12 mouse cellular contexts compared by ENCODE assay signal in the genomic region with DNA sequence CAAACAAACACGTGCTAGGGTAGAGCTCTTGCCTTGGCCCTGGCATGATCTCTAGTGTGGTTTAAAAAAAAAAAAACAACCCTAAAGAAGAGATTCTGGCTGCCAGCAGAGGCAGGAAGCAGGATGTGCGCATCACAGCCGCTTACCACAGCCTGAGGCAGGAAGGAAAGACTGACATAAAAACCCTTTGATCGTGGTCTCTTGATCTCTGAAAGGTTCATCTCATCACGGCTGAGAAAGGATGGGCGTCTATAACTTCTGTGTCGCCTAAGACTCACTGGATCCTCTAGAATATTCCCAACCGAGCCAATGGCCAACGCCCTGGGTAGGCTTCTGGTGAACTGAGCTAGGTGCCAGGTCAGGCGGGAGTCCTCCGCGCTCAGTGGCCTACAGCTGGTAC. TPM values are rescaled to one million over a fixed set of nuclear protein-coding genes. Genes with fewer than 3 reads are reported as not detected.
DNase-seq lines count a peak whose midpoint lies in the region; ATAC-seq and TF ChIP-seq lines count a peak whose summit lies in the region.
"Had no signal": no experiment of that assay in that cellular context is flagged by ENCODE, and none has a peak within 500 bp of the region (broad histone marks: within the 10 kb centered on the region; RNA-seq: fewer than 3 reads in every experiment).

No protein-coding gene starts in this region.

- H3K27me3 ChIP-seq in forebrain, embryonic 10.5 days (ENCODE audit: poor library complexity, severe bottlenecking), result 0 out of 2 replicates have a peak, but pooled peaks cover 6% of the 10 kb centered on the region
- no peaks in the 10 kb centered on the region for H3K27me3 ChIP-seq in forebrain, postnatal 0 days (ENCODE audit: insufficient read depth, low read length)
- H3K27me3 ChIP-seq in lung, embryonic 15.5 days, result no peaks in the 10 kb centered on the region
- H3K27me3 ChIP-seq: hindbrain, embryonic 13.5 days had no signal

- no peak for ATAC-seq in forebrain, postnatal 0 days
- peak; percentile 94 for ATAC-seq in CD4-positive, CD25-positive, alpha-beta regulatory T cell, adult 4 months
- no peak for ATAC-seq in lung, embryonic 15.5 days (ENCODE audit: borderline replicate concordance, extremely low read depth, low FRiP score, low TSS enrichment)
- no peak for ATAC-seq in erythroid progenitor cell, adult 5-6 weeks (replicated peaks; ENCODE audit: low FRiP score, poor library complexity, severe bottlenecking)

- no peak for DNase-seq in forebrain, embryonic 10.5 days (ENCODE audit: extremely low spot score, low spot score)
- no peak for DNase-seq in forebrain, postnatal 0 days
- DNase-seq in spleen, postnatal 10 days (ENCODE audit: low spot score in 2 of 2), result peak; percentile 12 to 60
- no peak for DNase-seq in layer of hippocampus, postnatal 14 days (ENCODE audit: low spot score in 2 of 2)
- DNase-seq in retina, embryonic 14.5 days (ENCODE audit: low spot score), result no peak
- DNase-seq: cerebellum, postnatal 10 days; right cerebral cortex, adult 18-20 months had no signal

- H3K4me1 ChIP-seq in forebrain, embryonic 10.5 days, result peaks cover 34% of the 10 kb centered on the region
- no peaks in the 10 kb centered on the region for H3K4me1 ChIP-seq in forebrain, postnatal 0 days (ENCODE audit: insufficient read depth)
- 0 out of 2 replicates have a peak, but pooled peaks cover 13% of the 10 kb centered on the region for H3K4me1 ChIP-seq in lung, embryonic 15.5 days

- H3K4me2 ChIP-seq in forebrain, postnatal 0 days (ENCODE audit: low read depth), result no peak overlapping the region
- no peak overlapping the region for H3K4me2 ChIP-seq in lung, embryonic 15.5 days
- H3K4me2 ChIP-seq: hindbrain, embryonic 13.5 days; midbrain, embryonic 12.5 days had no signal

- WGBS in forebrain, embryonic 10.5 days, result 76% methylated on average over 12 of the region's 12 CpGs
- WGBS in forebrain, postnatal 0 days, result 83% methylated on average over 12 of the region's 12 CpGs
- WGBS in lung, embryonic 15.5 days, result 60% methylated on average over 12 of the region's 12 CpGs

- peak overlapping the region; percentile 52; the same call in 1 of the 2 replicates for H3K27ac ChIP-seq in forebrain, embryonic 10.5 days
- no peak overlapping the region for H3K27ac ChIP-seq in forebrain, postnatal 0 days (ENCODE audit: low read depth, low read length)
- H3K27ac ChIP-seq in lung, embryonic 15.5 days, result peak overlapping the region; percentile 29
- H3K27ac ChIP-seq: hindbrain, embryonic 13.5 days; midbrain, embryonic 12.5 days had no signal

- TF ChIP-seq CTCF in forebrain, postnatal 0 days (IDR thresholded peaks at IDR 0.05; ENCODE audit: low read depth), result no peak

- no peak overlapping the region for H3K4me3 ChIP-seq in forebrain, embryonic 10.5 days
- H3K4me3 ChIP-seq in forebrain, postnatal 0 days (ENCODE audit: low read depth, low read length), result no peak overlapping the region
- H3K4me3 ChIP-seq in lung, embryonic 15.5 days, result no peak overlapping the region
- H3K4me3 ChIP-seq: hindbrain, embryonic 13.5 days; midbrain, embryonic 12.5 days had no signal

- H3K9me3 ChIP-seq in forebrain, embryonic 10.5 days, result no peaks in the 10 kb centered on the region
- H3K9me3 ChIP-seq in forebrain, postnatal 0 days (ENCODE audit: low read length), result no peaks in the 10 kb centered on the region
- H3K9me3 ChIP-seq in lung, embryonic 15.5 days, result no peaks in the 10 kb centered on the region
- H3K9me3 ChIP-seq: hindbrain, embryonic 13.5 days; midbrain, embryonic 12.5 days had no signal

- no peaks in the 10 kb centered on the region for H3K36me3 ChIP-seq in forebrain, embryonic 10.5 days (replicated peaks)
- no peaks in the 10 kb centered on the region for H3K36me3 ChIP-seq in forebrain, postnatal 0 days (ENCODE audit: insufficient read depth)
- no peaks in the 10 kb centered on the region for H3K36me3 ChIP-seq in lung, embryonic 15.5 days
- H3K36me3 ChIP-seq: hindbrain, embryonic 13.5 days; midbrain, embryonic 12.5 days had no signal

- no peak overlapping the region for H3K9ac ChIP-seq in forebrain, postnatal 0 days
- H3K9ac ChIP-seq in lung, embryonic 15.5 days, result no peak overlapping the region
- H3K9ac ChIP-seq: hindbrain, embryonic 13.5 days; midbrain, embryonic 12.5 days had no signal

RNA-seq across cellular contexts. Expression of a gene that starts 25.1 kb away (rescaled TPM):
- polyA plus RNA-seq in forebrain, embryonic 10.5 days (2016; fragmentation: Nextera tagmentation; extraction: Ambion mirVana), result 29.0 and 31.3 TPM in 2 replicates
- 16.4 and 22.8 TPM in 2 replicates for total RNA-seq in forebrain, postnatal 0 days (2014; rRNA removed)
- polyA plus RNA-seq in forebrain, postnatal 0 days (2015; fragmentation: Nextera tagmentation; extraction: Ambion mirVana), result 28.5 and 34.2 TPM in 2 replicates
- under 1 TPM in 1 of 2 experiments, not detected in 1; 0.22 TPM for polyA plus RNA-seq in CD4-positive, CD25-positive, alpha-beta regulatory T cell, adult 4 months (2017; shearing (Covaris generic))
- 54.3 and 55.6 TPM in 2 replicates for polyA plus RNA-seq in lung, embryonic 15.5 days (2015; fragmentation: Nextera tagmentation; extraction: Ambion mirVana)
- total RNA-seq in layer of hippocampus, postnatal 14 days (2021), result 10 to 100 TPM; 26.1 to 30.4 TPM
- not detected in 2 replicates for total RNA-seq in erythroid progenitor cell, adult 5-6 weeks (2015; ENCODE audit: low replicate concordance)
- total RNA-seq in erythroid progenitor cell, adult 5-6 weeks (2017; ENCODE audit: low replicate concordance), result 0.90 and 5.5 TPM in 2 replicates

Comparison
In these comparisons a context has a peak if more than half of its experiments do, and no peak if none do; other contexts are left out.
1. DNase-seq: peak in spleen, postnatal 10 days (2 of 2); none in forebrain, embryonic 10.5 days (single experiment), forebrain, postnatal 0 days (single experiment), layer of hippocampus, postnatal 14 days (0 of 2) and retina, embryonic 14.5 days (single experiment).
2. RNA of a gene that starts 25.1 kb away (polyA plus RNA-seq): 54.3 to 55.6 TPM in lung, embryonic 15.5 days, 29.0 to 31.3 TPM in forebrain, embryonic 10.5 days and 28.5 to 34.2 TPM in forebrain, postnatal 0 days; 0.22 TPM in CD4-positive, CD25-positive, alpha-beta regulatory T cell, adult 4 months; every median in the first group is over 10 times any median in the second.